Mouse (Mus musculus): Measurements from ENCODE around the gene Ggta1.

GRCm38 (mm10) chr2:35477321-35477720 is 14.3 kb upstream of the Ggta1 start:
- TF ChIP-seq TCF3 (IDR thresholded peaks at IDR 0.05; ENCODE audit: insufficient read length, low read depth), result no peak
- TF ChIP-seq MYOD1 (IDR thresholded peaks at IDR 0.05; ENCODE audit: control insufficient read depth in 1 of 3, insufficient read length in 2 of 3, low read depth in 2 of 3), result no peak
- TF ChIP-seq CEBPB (IDR thresholded peaks at IDR 0.05; ENCODE audit: insufficient read depth, poor library complexity, severe bottlenecking), result no peak
- TF ChIP-seq TCF12 (IDR thresholded peaks at IDR 0.05; ENCODE audit: insufficient read depth, poor library complexity, severe bottlenecking), result no peak
- TF ChIP-seq USF1 (IDR thresholded peaks at IDR 0.05; ENCODE audit: low read depth), result no peak
- no peak for TF ChIP-seq POLR2A (IDR thresholded peaks at IDR 0.05; ENCODE audit: insufficient read length, low read depth)
- TF ChIP-seq POLR2AphosphoS2 (IDR thresholded peaks at IDR 0.05; ENCODE audit: insufficient read length, low read depth), result no peak

Measured in myocyte (in vitro differentiated cells).